Mouse (Mus musculus): Measurements from ENCODE around the gene Mdfi. TPM values are rescaled to one million over a fixed set of nuclear protein-coding genes. Genes with fewer than 3 reads are reported as not detected.

Mdfi gene
- total and polyA plus RNA-seq, 2 experiments, result 0.65 to 2.9 TPM

GRCm38 (mm10) chr17:47773604-47774003 is 60.9 kb downstream of the Mdfi start:
- Histone ChIP-seq H3K27me3 (ENCODE audit: control insufficient read depth, insufficient read depth, low read length) (no peaks in the 10 kb centered on the region), H3K4me1 (ENCODE audit: control insufficient read depth, insufficient read depth, low read length) (no peaks in the 10 kb centered on the region), H3K9ac (ENCODE audit: low read depth, low read length) (no peak overlapping the region), H3K36me3 (ENCODE audit: control insufficient read depth, insufficient read depth, low read length) (no peaks in the 10 kb centered on the region), H3K79me2 (ENCODE audit: control insufficient read depth, insufficient read depth, low read length) (peaks cover 26% of the 10 kb centered on the region; the same call in 1 of the 2 replicates), H3K4me3 (ENCODE audit: insufficient read depth, low read depth, low read length) (no peak overlapping the region), H3K27ac (replicated peaks; ENCODE audit: insufficient read depth, low read depth, low read length) (no peak overlapping the region)
- DNase-seq (ENCODE audit: extremely low read depth, low read depth, low spot score), result no peak
- WGBS, result 81% methylated on average over 6 of the region's 6 CpGs
- TF ChIP-seq POLR2A (IDR thresholded peaks at IDR 0.05; ENCODE audit: extremely low read depth, insufficient read depth, low read length) (no peak), CTCF (IDR thresholded peaks at IDR 0.05; ENCODE audit: low read depth, low read length) (no peak)

GRCm38 (mm10) chr17:47769389-47770299 is 64.8 kb downstream of the Mdfi start:
- Histone ChIP-seq H3K4me3 (ENCODE audit: insufficient read depth, low read depth, low read length) (no peak overlapping the region), H3K27me3 (ENCODE audit: control insufficient read depth, insufficient read depth, low read length) (no peaks in the 10 kb centered on the region), H3K79me2 (ENCODE audit: control insufficient read depth, insufficient read depth, low read length) (peaks cover 39% of the 10 kb centered on the region), H3K36me3 (ENCODE audit: control insufficient read depth, insufficient read depth, low read length) (no peaks in the 10 kb centered on the region), H3K27ac (replicated peaks; ENCODE audit: insufficient read depth, low read depth, low read length) (peak overlapping the region; percentile 45), H3K4me1 (ENCODE audit: control insufficient read depth, insufficient read depth, low read length) (no peaks in the 10 kb centered on the region), H3K9ac (ENCODE audit: low read depth, low read length) (no peak overlapping the region)
- no peak for TF ChIP-seq POLR2A (IDR thresholded peaks at IDR 0.05; ENCODE audit: extremely low read depth, insufficient read depth, low read length)
- TF ChIP-seq CTCF (IDR thresholded peaks at IDR 0.05; ENCODE audit: low read depth, low read length), result no peak
- WGBS, result 91% methylated on average over 11 of the region's 11 CpGs
- no peak for DNase-seq (ENCODE audit: extremely low read depth, low read depth, low spot score)

GRCm38 (mm10) chr17:47768707-47769276 is 65.7 kb downstream of the Mdfi start:
- Histone ChIP-seq H3K36me3 (ENCODE audit: control insufficient read depth, insufficient read depth, low read length) (no peaks in the 10 kb centered on the region), H3K79me2 (ENCODE audit: control insufficient read depth, insufficient read depth, low read length) (peaks cover 41% of the 10 kb centered on the region), H3K27ac (replicated peaks; ENCODE audit: insufficient read depth, low read depth, low read length) (peak overlapping the region; percentile 45), H3K27me3 (ENCODE audit: control insufficient read depth, insufficient read depth, low read length) (no peaks in the 10 kb centered on the region), H3K4me3 (ENCODE audit: insufficient read depth, low read depth, low read length) (peak overlapping the region; percentile 29; the same call in 1 of the 2 replicates), H3K9ac (ENCODE audit: low read depth, low read length) (no peak overlapping the region), H3K4me1 (ENCODE audit: control insufficient read depth, insufficient read depth, low read length) (0 out of 2 replicates have a peak, but pooled peaks cover under 1% of the 10 kb centered on the region)
- peak; percentile 46 for TF ChIP-seq CTCF (IDR thresholded peaks at IDR 0.05; ENCODE audit: low read depth, low read length)
- TF ChIP-seq POLR2A (IDR thresholded peaks at IDR 0.05; ENCODE audit: extremely low read depth, insufficient read depth, low read length), result no peak
- DNase-seq (ENCODE audit: extremely low read depth, low read depth, low spot score), result no peak
- WGBS, result 71% methylated on average over 12 of the region's 12 CpGs

- no peak overlapping the region for H3K9ac ChIP-seq (ENCODE audit: low read depth, low read length)
- TF ChIP-seq CTCF (IDR thresholded peaks at IDR 0.05; ENCODE audit: low read depth, low read length) (no peak), POLR2A (IDR thresholded peaks at IDR 0.05; ENCODE audit: extremely low read depth, insufficient read depth, low read length) (no peak)
- 80% methylated on average over 13 of the region's 17 CpGs for WGBS
- peak overlapping the region; percentile 32; the same call in 1 of the 2 replicates for H3K27ac ChIP-seq (replicated peaks; ENCODE audit: insufficient read depth, low read depth, low read length)
- no peak overlapping the region for H3K4me3 ChIP-seq (ENCODE audit: insufficient read depth, low read depth, low read length)
- peaks cover 12% of the 10 kb centered on the region for H3K4me1 ChIP-seq (ENCODE audit: control insufficient read depth, insufficient read depth, low read length)
- peaks cover 44% of the 10 kb centered on the region for H3K79me2 ChIP-seq (ENCODE audit: control insufficient read depth, insufficient read depth, low read length)
- no peaks in the 10 kb centered on the region for H3K36me3 ChIP-seq (ENCODE audit: control insufficient read depth, insufficient read depth, low read length)
- DNase-seq (ENCODE audit: extremely low read depth, low read depth, low spot score), result no peak
- H3K27me3 ChIP-seq (ENCODE audit: control insufficient read depth, insufficient read depth, low read length), result no peaks in the 10 kb centered on the region
These were observed 66.9 kb downstream of the Mdfi start for GRCm38 (mm10) chr17:47767456-47768141.

GRCm38 (mm10) chr17:47767081-47767455 is 67.4 kb downstream of the Mdfi start:
- Histone ChIP-seq H3K36me3 (ENCODE audit: control insufficient read depth, insufficient read depth, low read length) (no peaks in the 10 kb centered on the region), H3K9ac (ENCODE audit: low read depth, low read length) (no peak overlapping the region), H3K79me2 (ENCODE audit: control insufficient read depth, insufficient read depth, low read length) (peaks cover 44% of the 10 kb centered on the region), H3K27me3 (ENCODE audit: control insufficient read depth, insufficient read depth, low read length) (no peaks in the 10 kb centered on the region), H3K27ac (replicated peaks; ENCODE audit: insufficient read depth, low read depth, low read length) (peak overlapping the region; percentile 32; the same call in 1 of the 2 replicates), H3K4me3 (ENCODE audit: insufficient read depth, low read depth, low read length) (no peak overlapping the region), H3K4me1 (ENCODE audit: control insufficient read depth, insufficient read depth, low read length) (peaks cover 16% of the 10 kb centered on the region)
- WGBS, result 85% methylated on average over 2 of the region's 2 CpGs
- no peak for DNase-seq (ENCODE audit: extremely low read depth, low read depth, low spot score)
- TF ChIP-seq CTCF (IDR thresholded peaks at IDR 0.05; ENCODE audit: low read depth, low read length) (no peak), POLR2A (IDR thresholded peaks at IDR 0.05; ENCODE audit: extremely low read depth, insufficient read depth, low read length) (no peak)
